Mouse (Mus musculus) c-Kit-positive CD71-positive TER-119-negative erythroid progenitor cells, embryonic 14.5 days (primary cell): ENCODE data around the gene Tubgcp2.

Experiments used
- DNase-seq: peaks from one replicate; pipeline ENCODE4 v3.0.0-alpha.2; 2013; ENCODE audit warnings: low read depth

Tubgcp2 gene

GRCm38 (mm10) chr7:139946032-139946431 is 90.4 kb downstream of the Tubgcp2 start:
- DNase-seq = no peak
